Mouse (Mus musculus) leukemia stem cell, adult 10-12 weeks (primary cell): Measurements from ENCODE around the gene Tnfrsf9. TPM values are rescaled to one million over a fixed set of nuclear protein-coding genes. Genes with fewer than 3 reads are reported as not detected.

Source experiments
- polyA plus RNA-seq: library from polyadenylated mRNA; stranded (reverse); fragments of >175 nt; gene quantifications from 2 replicates; pipeline ENCODE4 v1.2.3, GENCODE M21; 2012; ENCODE audit warnings: low replicate concordance

Gene Tnfrsf9
- polyA plus RNA-seq = 0.62 and 1.0 TPM in 2 replicates

DNA sequence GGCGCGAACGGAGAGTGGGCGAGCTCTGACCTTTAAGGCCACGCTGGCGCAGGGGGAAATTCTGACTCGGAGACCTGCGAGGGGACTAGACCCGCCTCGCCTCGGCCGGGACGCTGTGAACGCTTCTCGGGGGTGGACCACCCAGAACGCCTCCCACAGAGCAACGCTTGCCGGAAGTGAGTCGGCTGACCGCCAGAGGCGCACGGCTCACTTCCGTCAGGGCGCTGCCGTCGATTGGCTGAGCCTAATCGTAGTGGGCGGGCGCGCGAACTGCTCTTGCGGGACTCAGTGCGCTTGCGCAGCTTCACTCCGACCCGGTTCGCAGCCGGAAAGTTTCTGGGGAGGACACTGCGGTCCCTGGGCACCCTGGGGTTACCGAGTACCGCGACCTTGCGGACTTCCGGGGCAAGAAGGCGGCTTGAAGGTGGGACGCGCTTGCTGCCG lies at the start of gene Tnfrsf9, which contains the start of gene Park7:
Gene Tnfrsf9, plus strand, starts transcription at position 273 of the 444 bp plus-strand sequence.
Gene Park7, minus strand, starts transcription at position 148 of the 444 bp plus-strand sequence.

Other genes with a start within 250 kb of the Tnfrsf9 start
- gene Errfi1, start 60.6 kb upstream of the Tnfrsf9 start, polyA plus RNA-seq = 0.16 and 0.36 TPM in 2 replicates
- gene Park7, start 125 bp upstream of the Tnfrsf9 start, polyA plus RNA-seq = 50.6 and 74.3 TPM in 2 replicates
- gene Uts2, start 82.5 kb downstream of the Tnfrsf9 start, polyA plus RNA-seq = not detected in 2 replicates
- gene Per3, start 130.1 kb downstream of the Tnfrsf9 start, polyA plus RNA-seq = 3.9 and 4.1 TPM in 2 replicates
- gene Vamp3, start 143.4 kb downstream of the Tnfrsf9 start, polyA plus RNA-seq = 2.1 and 5.0 TPM in 2 replicates
- not detected in 2 replicates for gene Gm13090, start 175.0 kb downstream of the Tnfrsf9 start, polyA plus RNA-seq